Mouse (Mus musculus) layer of hippocampus, postnatal 25 days (tissue): ENCODE results near the gene Mei1. TPM values are rescaled to one million over a fixed set of nuclear protein-coding genes. Genes with fewer than 3 reads are reported as not detected.
"Not testable (repeated sequence)": the region's sequence is repeated elsewhere in the genome, so short reads cannot be mapped to it uniquely, and the experiment has no call there.

Experiments
- DNase-seq, 2 experiments: peaks; one replicate each; pipeline ENCODE4 v3.0.0; 2022; ENCODE audit warnings: mixed read lengths in 2 of 2, low spot score in 1 of 2; ENCODE audit errors: extremely low spot score in 1 of 2
- total RNA-seq, 2 experiments: library from RNA; stranded (reverse); gene quantifications; 2 replicates each; pipeline ENCODE4 v1.2.3; 2021

Mei1 gene
- total RNA-seq, 2 experiments from 2014 or later: 0.12 to 0.59 TPM

GRCm38 (mm10) chr15:82081161-82081560, 11.4 kb downstream of the Mei1 start:
- DNase-seq: peak; percentile 23 to 39

GRCm38 (mm10) chr15:82085606-82086005, 15.8 kb downstream of the Mei1 start:
- no peak for DNase-seq

GRCm38 (mm10) chr15:82086131-82086530, 16.3 kb downstream of the Mei1 start:
- DNase-seq: no peak

- no peak for DNase-seq
These were observed 17.5 kb downstream of the Mei1 start for GRCm38 (mm10) chr15:82087266-82087665.

- no peak for DNase-seq
These were observed 21.3 kb downstream of the Mei1 start for GRCm38 (mm10) chr15:82091061-82091460.

- peak; percentile 22 to 61 for DNase-seq
These were observed 37.3 kb downstream of the Mei1 start for GRCm38 (mm10) chr15:82106953-82107555.

GRCm38 (mm10) chr15:82120544-82120943, 50.7 kb downstream of the Mei1 start:
- no peak for DNase-seq

GRCm38 (mm10) chr15:82126690-82127089, 56.9 kb downstream of the Mei1 start:
- not testable (repeated sequence) for DNase-seq

- peak; percentile 92 to 94 for DNase-seq
These were observed 57.9 kb downstream of the Mei1 start, which contains the start of gene Ccdc134 for GRCm38 (mm10) chr15:82127426-82128374. Gene Ccdc134, plus strand, starts transcription at chr15:82127922.

- no peak for DNase-seq
These were observed 58.6 kb downstream of the Mei1 start for GRCm38 (mm10) chr15:82128398-82128797.

- no peak for DNase-seq
These were observed 60.8 kb downstream of the Mei1 start for GRCm38 (mm10) chr15:82130599-82130998.

GRCm38 (mm10) chr15:82135372-82135771, 65.6 kb downstream of the Mei1 start:
- DNase-seq: no peak

GRCm38 (mm10) chr15:82138565-82138964, 68.8 kb downstream of the Mei1 start:
- DNase-seq: peak; percentile 40 to 59

GRCm38 (mm10) chr15:82139196-82139595, 69.4 kb downstream of the Mei1 start:
- DNase-seq: no peak

- no peak for DNase-seq
These were observed 70.6 kb downstream of the Mei1 start for GRCm38 (mm10) chr15:82140355-82140754.

GRCm38 (mm10) chr15:82144157-82144556, 74.4 kb downstream of the Mei1 start:
- DNase-seq: no peak

- no peak for DNase-seq
These were observed 75.6 kb downstream of the Mei1 start for GRCm38 (mm10) chr15:82145408-82145807.

- no peak for DNase-seq
These were observed 76.3 kb downstream of the Mei1 start for GRCm38 (mm10) chr15:82145851-82146769.

- peak; percentile 89 to 90 for DNase-seq
These were observed 77.2 kb downstream of the Mei1 start, which contains the start of gene Srebf2 for GRCm38 (mm10) chr15:82146770-82147610. Gene Srebf2, plus strand, starts transcription at chr15:82147181.
